Mouse (Mus musculus) thymus, postnatal 4 days (tissue): ENCODE results near the gene Zc3hav1l.
A peak's percentile ranks its signal among the peaks of the same experiment; 100 is the strongest.

Source experiments
- DNase-seq: peaks from one replicate; pipeline ENCODE4 v3.0.0; 2021

Zc3hav1l gene

GRCm38 (mm10) chr6:38263393-38264159 is 35.5 kb downstream of the Zc3hav1l start:
- DNase-seq, result no peak

DNA sequence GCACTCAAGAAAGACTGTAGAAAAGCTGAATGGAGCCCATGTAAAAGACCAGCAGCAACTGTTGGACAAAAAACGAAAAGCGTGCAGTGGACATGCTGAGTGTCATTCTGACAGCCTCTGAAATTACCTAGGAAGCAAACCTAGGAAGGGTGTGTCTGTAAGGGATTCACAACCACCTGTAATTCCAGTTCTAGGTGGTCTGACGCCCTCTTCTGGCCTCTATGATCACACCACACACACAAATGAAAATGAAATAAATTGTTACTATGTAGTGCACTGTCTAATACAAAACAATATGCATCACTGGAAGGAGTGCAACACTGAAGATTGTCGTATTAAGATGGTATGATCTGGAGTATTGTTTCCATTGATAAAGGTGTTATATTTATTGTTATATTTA is 37.2 kb downstream of the Zc3hav1l start:
- DNase-seq, result no peak

DNA sequence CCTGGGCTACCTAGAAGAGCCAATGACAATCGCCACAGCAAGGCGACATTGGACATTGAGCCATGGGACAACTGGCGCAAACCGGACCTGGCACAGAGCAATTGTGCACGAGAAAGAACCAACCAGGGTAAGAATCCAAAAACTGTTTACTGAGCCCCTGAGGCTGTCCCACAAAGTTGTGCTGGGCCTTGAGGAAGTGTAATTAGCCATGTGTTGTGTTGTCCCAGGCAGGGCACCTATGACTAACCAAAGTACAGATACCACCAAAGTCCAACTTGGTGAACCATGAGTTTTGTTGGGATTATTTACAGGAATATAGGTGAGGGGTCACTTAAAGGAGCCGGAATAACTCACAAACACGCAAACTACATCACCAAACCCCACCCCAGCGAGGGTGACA is 41.6 kb downstream of the Zc3hav1l start:
- no peak for DNase-seq

DNA sequence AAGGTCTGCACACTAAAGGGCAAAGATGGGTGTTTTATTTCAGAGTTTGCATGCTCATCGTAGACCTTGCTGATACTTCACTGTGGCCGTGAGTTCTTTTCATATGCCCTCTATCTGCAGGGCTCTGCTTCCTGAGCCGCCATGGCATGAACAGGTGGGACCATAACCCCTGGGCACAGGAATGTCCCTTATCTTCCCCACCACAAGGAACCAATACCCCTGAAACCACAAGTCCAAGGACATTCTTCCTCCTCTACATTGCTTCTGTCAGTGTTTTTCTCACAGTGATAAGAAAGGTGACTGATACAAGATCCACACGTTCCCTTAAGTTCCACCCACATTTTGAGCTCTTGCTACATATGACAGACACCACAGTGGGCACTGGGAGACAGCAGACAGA is 42.3 kb downstream of the Zc3hav1l start:
- DNase-seq, result no peak

DNA sequence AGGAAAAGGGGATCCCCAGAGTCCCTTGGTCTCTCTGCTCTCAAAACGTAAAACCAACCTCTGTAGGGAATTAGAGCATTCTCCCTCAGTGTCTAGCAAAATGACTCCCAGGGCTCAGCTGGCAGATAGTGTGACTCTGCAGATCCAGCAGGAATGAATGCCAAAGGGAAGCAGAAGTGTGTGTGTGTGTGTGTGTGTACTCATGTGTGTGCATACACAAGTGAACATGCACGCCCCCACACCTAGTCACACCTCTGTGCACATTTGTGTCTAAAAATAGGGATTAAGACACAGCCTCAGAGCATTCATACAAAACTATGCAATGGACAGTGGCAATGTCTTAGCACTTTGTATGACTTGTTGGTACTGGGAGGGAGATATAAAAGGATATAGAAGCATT is 43.3 kb downstream of the Zc3hav1l start:
- DNase-seq, result no peak

DNA sequence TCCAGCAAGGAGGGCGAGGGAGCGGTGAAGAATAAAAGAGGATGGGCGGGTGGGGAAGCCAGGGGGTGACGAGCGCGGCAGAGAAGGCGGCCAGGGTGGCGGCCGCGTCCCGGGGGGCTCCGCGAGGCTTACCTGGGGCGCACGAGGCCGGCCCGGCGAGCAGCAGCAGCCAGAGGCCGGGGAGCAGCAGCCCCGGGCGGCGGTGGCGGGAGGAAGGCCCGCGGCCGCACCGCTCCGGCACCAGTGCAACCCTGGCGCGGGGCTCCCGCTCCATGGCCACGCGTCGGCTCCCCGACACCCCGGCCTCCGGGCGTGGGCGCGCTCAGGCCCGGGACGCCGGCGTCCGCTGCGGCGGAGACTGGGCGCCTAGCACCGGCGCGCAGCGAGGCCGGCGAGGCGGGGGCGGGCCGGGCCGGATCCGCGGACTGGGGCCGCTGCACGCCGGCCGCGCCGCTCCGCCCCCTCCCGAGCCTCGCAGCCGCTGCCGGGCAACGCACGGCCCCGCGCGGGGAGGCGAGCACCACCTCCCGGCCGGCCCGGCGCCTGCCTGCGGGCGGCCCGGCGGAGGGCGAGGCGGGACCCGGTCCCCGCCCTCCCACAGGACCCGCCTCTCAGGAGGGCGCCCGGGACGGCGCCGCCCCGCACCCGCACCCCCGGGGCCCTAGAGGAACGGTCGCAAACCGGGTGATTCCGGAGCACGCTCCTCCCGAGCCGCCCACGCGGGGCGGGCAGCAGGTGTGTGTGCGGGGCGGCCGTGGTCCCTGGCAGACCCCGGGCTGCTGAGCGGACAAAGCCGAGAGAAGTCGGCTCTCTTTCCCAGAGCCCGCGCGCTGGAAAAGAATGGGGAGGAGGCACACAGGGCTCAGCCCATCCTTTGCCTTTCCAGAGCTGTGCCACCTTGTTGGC is 45.1 kb downstream of the Zc3hav1l start, which contains the start of gene D630045J12Rik:
D630045J12Rik (minus strand) TSS at position 274 of the 906 bp plus-strand sequence.
- peak; percentile 72 for DNase-seq

DNA sequence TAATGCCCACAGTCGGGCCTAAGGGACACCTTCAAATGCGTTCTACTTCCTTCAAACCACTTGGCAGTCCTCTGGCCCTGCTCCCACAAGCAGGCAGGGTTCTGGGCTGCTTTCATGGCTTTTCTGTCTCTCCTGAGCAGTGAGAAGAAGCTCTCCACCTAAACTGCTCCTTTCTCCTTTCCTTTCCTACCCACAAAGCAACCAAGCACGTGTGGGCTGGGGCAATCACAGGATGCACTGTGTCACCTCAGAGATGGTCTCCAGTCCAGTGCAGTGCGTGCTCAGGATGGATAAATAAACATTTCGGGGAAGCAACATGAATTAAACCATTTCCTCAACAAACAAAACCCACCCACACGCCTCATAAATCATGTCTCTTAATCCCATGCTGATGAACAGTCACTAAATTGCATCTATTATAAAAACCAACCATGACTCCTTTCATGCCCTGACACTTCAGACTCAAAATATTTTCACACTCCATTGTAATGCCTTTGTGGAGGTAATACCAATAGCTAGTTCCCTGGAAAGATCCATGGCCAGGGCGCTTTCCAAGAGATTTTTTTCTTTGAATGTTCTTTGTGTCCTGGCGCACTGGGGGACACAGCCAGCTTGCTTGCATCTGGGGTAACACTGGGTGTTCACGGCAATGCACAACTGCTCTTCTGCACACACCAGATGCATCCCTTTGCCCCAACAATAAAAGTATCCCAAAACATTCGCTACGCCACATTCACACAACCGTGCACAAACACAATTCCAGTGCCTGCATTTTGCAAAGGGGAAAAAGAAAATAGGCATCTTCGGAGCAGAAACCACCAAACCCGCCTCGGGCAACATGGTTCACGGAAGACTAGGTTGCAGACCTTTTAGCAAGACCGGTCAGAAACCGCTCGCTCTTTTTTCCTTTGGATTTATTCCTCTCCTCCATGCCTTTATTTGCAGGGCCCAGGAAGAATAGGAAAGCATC is 46.0 kb downstream of the Zc3hav1l start:
- DNase-seq, result peak; percentile 19

- no peak for DNase-seq
These were observed 46.9 kb downstream of the Zc3hav1l start for GRCm38 (mm10) chr6:38252139-38252538.

GRCm38 (mm10) chr6:38251464-38251863 is 47.6 kb downstream of the Zc3hav1l start:
- no peak for DNase-seq

GRCm38 (mm10) chr6:38247362-38247761 is 51.7 kb downstream of the Zc3hav1l start:
- DNase-seq, result no peak

- DNase-seq, result no peak
These were observed 54.3 kb downstream of the Zc3hav1l start for GRCm38 (mm10) chr6:38244806-38245205.

- no peak for DNase-seq
These were observed 54.9 kb downstream of the Zc3hav1l start for GRCm38 (mm10) chr6:38244167-38244566.

GRCm38 (mm10) chr6:38242833-38243232 is 56.2 kb downstream of the Zc3hav1l start:
- DNase-seq, result no peak

DNA sequence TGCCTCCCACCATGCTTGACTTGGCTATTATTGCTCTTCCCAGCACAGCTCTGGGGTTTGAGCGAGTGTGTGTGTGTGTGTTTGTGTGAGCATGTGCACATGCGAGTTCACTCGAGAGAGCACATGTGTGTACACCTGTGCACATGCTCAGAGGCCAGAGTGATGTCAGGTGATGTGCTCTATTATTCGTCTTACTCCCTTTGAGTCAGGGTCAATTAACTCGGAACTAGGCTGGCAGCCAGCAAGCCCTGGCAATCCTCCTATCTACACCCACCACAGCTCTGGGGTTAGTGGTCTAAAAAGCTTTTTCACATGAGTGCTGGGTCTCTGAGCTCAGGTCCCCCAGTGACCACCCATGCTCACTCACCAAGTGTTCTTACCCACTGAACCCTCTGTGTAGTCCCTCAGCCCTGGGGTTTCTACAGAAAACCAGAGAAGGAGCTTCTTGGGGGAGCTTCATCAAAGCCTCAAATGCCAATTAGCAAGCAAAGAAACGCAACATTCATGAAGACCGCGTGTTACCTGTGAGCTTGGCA is 56.7 kb downstream of the Zc3hav1l start:
- DNase-seq, result no peak

DNA sequence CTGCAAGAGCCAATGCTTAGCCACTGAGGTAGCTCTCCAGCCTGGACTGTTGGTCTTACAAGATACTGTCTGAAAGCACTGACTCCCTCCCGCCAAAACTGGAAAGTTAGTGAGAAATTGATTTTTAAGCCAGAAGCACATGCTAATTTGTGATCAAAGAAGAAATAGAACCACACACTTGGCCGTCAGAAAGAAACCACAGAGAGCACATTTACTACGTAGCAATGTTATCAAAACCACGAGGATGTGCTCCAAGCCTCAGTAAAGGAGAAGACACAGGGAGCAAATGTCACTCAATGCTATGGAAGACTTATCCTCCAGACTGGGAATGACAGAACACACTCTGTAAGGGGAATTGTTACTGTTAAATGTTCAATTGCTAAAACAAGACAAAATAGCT is 57.6 kb downstream of the Zc3hav1l start:
- DNase-seq, result no peak

GRCm38 (mm10) chr6:38240618-38241017 is 58.4 kb downstream of the Zc3hav1l start:
- no peak for DNase-seq

GRCm38 (mm10) chr6:38238382-38238781 is 60.7 kb downstream of the Zc3hav1l start:
- no peak for DNase-seq
